Mouse (Mus musculus): ENCODE data around the gene Cd300ld4.
"Not testable (repeated sequence)": the region's sequence is repeated elsewhere in the genome, so short reads cannot be mapped to it uniquely, and the experiment has no call there.

Cd300ld4 gene

GRCm38 (mm10) chr11:115026912-115027311 lies at the start of gene Cd300ld4:
TSS of gene Cd300ld4 (minus strand) at chr11:115027012.
- not testable (repeated sequence) for DNase-seq

- DNase-seq: no peak
Measured at GRCm38 (mm10) chr11:115075859-115076258, 49.0 kb upstream of the Cd300ld4 start.

GRCm38 (mm10) chr11:115075407-115075806 lies 48.6 kb upstream of the Cd300ld4 start:
- no peak for DNase-seq

- no peak for DNase-seq
Measured at GRCm38 (mm10) chr11:115073002-115073401, 46.2 kb upstream of the Cd300ld4 start.

GRCm38 (mm10) chr11:115071631-115072294 lies 45.0 kb upstream of the Cd300ld4 start:
- no peak for DNase-seq

- no peak for DNase-seq
Measured at GRCm38 (mm10) chr11:115071015-115071551, 44.3 kb upstream of the Cd300ld4 start.

- DNase-seq: no peak
Measured at GRCm38 (mm10) chr11:115066768-115067167, 40.0 kb upstream of the Cd300ld4 start.

GRCm38 (mm10) chr11:115062077-115062476 lies 35.3 kb upstream of the Cd300ld4 start, which contains the start of gene Cd300e:
TSS of gene Cd300e (minus strand) at chr11:115062177.
- DNase-seq: no peak

- no peak for DNase-seq
Measured at GRCm38 (mm10) chr11:115059797-115060196, 33.0 kb upstream of the Cd300ld4 start.

GRCm38 (mm10) chr11:115058701-115059100 lies 31.9 kb upstream of the Cd300ld4 start:
- DNase-seq: no peak

- DNase-seq: no peak
Measured at GRCm38 (mm10) chr11:115054537-115054936, 27.7 kb upstream of the Cd300ld4 start.

- DNase-seq: no peak
Measured at GRCm38 (mm10) chr11:115052991-115053390, 26.2 kb upstream of the Cd300ld4 start.

GRCm38 (mm10) chr11:115052206-115052605 lies 25.4 kb upstream of the Cd300ld4 start:
- DNase-seq: peak; percentile 16

- peak; percentile 95 for DNase-seq
Measured at GRCm38 (mm10) chr11:115049282-115049895, 22.6 kb upstream of the Cd300ld4 start.

- peak; percentile 25 for DNase-seq
Measured at GRCm38 (mm10) chr11:115048259-115048658, 21.4 kb upstream of the Cd300ld4 start, which contains the start of gene Cd300ld3. TSS of gene Cd300ld3 (minus strand) at chr11:115048409.

GRCm38 (mm10) chr11:115037669-115038068 lies 10.9 kb upstream of the Cd300ld4 start, which contains the start of gene Cd300ld5:
TSS of gene Cd300ld5 (minus strand) at chr11:115037769.
- not testable (repeated sequence) for DNase-seq

- not testable (repeated sequence) for DNase-seq
Measured at GRCm38 (mm10) chr11:115016093-115016492, 10.7 kb downstream of the Cd300ld4 start, which contains the start of gene Cd300ld2. TSS of gene Cd300ld2 (minus strand) at chr11:115016193.

- no peak for DNase-seq
Measured at GRCm38 (mm10) chr11:115004070-115004469, 22.7 kb downstream of the Cd300ld4 start.

GRCm38 (mm10) chr11:115001474-115002040 lies 25.3 kb downstream of the Cd300ld4 start, which contains the start of gene Cd300c2:
TSS of gene Cd300c2 (minus strand) at chr11:115001880.
- DNase-seq: no peak

GRCm38 (mm10) chr11:114989793-114990192 lies 37.0 kb downstream of the Cd300ld4 start, which contains the start of gene Cd300ld:
TSS of gene Cd300ld (minus strand) at chr11:114989922.
- no peak for DNase-seq

- no peak for DNase-seq
Measured at GRCm38 (mm10) chr11:114981866-114982265, 44.9 kb downstream of the Cd300ld4 start.

- DNase-seq: no peak
Measured at GRCm38 (mm10) chr11:114972726-114973125, 54.1 kb downstream of the Cd300ld4 start.

All from cerebellum, adult 8-10 months (tissue).